Mouse (Mus musculus) CH12.LX (cell line): ENCODE data around the gene Atp6v0b. TPM values are rescaled to one million over a fixed set of nuclear protein-coding genes. Genes with fewer than 3 reads are reported as not detected.

ENCODE experiments used
- DNase-seq: peaks from one replicate; pipeline ENCODE4 v3.0.0-alpha.2; 2013; ENCODE audit errors: extremely low read depth
- H3K27ac ChIP-seq: 2 replicates; pipeline ENCODE4 v1.5.1; 2012; ENCODE audit warnings: low read depth, mild to moderate bottlenecking, control low read depth, moderate library complexity; ENCODE audit not compliant: insufficient read depth
- H3K27me3 ChIP-seq: replicated peaks from 2 replicates; pipeline ENCODE3; 2012; ENCODE audit warnings: inconsistent platforms
- H3K36me3 ChIP-seq, 2 experiments: replicated peaks in 1 of 2; 2 replicates each; pipeline versions ENCODE3 to v1.6.1; 2012; ENCODE audit warnings: inconsistent platforms in 1 of 2, low read length in 1 of 2, mild to moderate bottlenecking in 1 of 2, mixed read lengths in 1 of 2, moderate library complexity in 1 of 2; ENCODE audit not compliant: control insufficient read depth in 1 of 2, insufficient read depth in 1 of 2
- H3K4me1 ChIP-seq, 2 experiments: 2 replicates each; pipeline ENCODE4 v1.6.1; 2012; ENCODE audit warnings: inconsistent platforms in 1 of 2, moderate library complexity in 1 of 2; ENCODE audit not compliant: insufficient read depth in 2 of 2, control insufficient read depth in 1 of 2
- H3K4me2 ChIP-seq: 2 replicates; pipeline ENCODE4 v1.6.1; 2012; ENCODE audit warnings: low read depth, mild to moderate bottlenecking, control low read depth; ENCODE audit not compliant: poor library complexity, insufficient read depth, severe bottlenecking
- H3K4me3 ChIP-seq, 3 experiments: fragments of 150-350 bp in 1 of 3; sonication (generic) in 1 of 3; replicated peaks in 1 of 3; 2 replicates each; pipeline versions ENCODE3 to v1.5.1; 2011 to 2012; ENCODE audit warnings: low read depth in 2 of 3, low read length in 2 of 3, mild to moderate bottlenecking in 2 of 3, moderate library complexity in 2 of 3, control low read depth in 1 of 3, improper control_type of control experiment in 1 of 3, inconsistent platforms in 1 of 3, mixed read lengths in 1 of 3; ENCODE audit not compliant: poor library complexity in 1 of 3
- H3K79me2 ChIP-seq: replicated peaks from 2 replicates; pipeline ENCODE4 v1.6.1; 2012; ENCODE audit warnings: mild to moderate bottlenecking, moderate library complexity; ENCODE audit not compliant: control insufficient read depth, poor library complexity, insufficient read depth, severe bottlenecking; ENCODE audit errors: extremely low read depth
- H3K9ac ChIP-seq: 2 replicates; pipeline ENCODE4 v1.6.1; 2012; ENCODE audit warnings: low read depth, mild to moderate bottlenecking, control low read depth, moderate library complexity; ENCODE audit not compliant: insufficient read depth
- H3K9me3 ChIP-seq: replicated peaks from 2 replicates; pipeline ENCODE3; 2012; ENCODE audit warnings: low read length, inconsistent platforms, mixed read lengths
- BHLHE40 ChIP-seq: IDR thresholded peaks from 2 replicates; pipeline ENCODE4 v1.6.1; 2011; ENCODE audit warnings: mild to moderate bottlenecking, low read depth, low read length, improper control_type of control experiment
- CHD1 ChIP-seq: IDR thresholded peaks from 2 replicates; pipeline ENCODE4 v1.6.1; 2012; ENCODE audit warnings: low read depth, low read length, improper control_type of control experiment, inconsistent platforms
- E2F4 ChIP-seq: IDR thresholded peaks from 2 replicates; pipeline ENCODE4 v1.6.1; 2011; ENCODE audit warnings: low read depth, low read length, improper control_type of control experiment; ENCODE audit not compliant: insufficient replicate concordance
- ELF1 ChIP-seq: IDR thresholded peaks from 2 replicates; pipeline ENCODE4 v1.6.1; 2014; ENCODE audit warnings: low read depth, mild to moderate bottlenecking, inconsistent platforms, low read length, improper control_type of control experiment
- ETS1 ChIP-seq: conservative IDR thresholded peaks from 2 replicates; pipeline ENCODE4 v1.6.1; 2012; ENCODE audit warnings: low read depth, mild to moderate bottlenecking, inconsistent platforms, low read length, improper control_type of control experiment, moderate library complexity
- GABPA ChIP-seq: IDR thresholded peaks from 2 replicates; pipeline ENCODE4 v1.6.1; 2012; ENCODE audit warnings: low read depth, low read length, improper control_type of control experiment, inconsistent platforms; ENCODE audit not compliant: insufficient replicate concordance
- JUN ChIP-seq: IDR thresholded peaks from 2 replicates; pipeline ENCODE4 v1.6.1; 2011; ENCODE audit warnings: low read depth, mild to moderate bottlenecking, low read length, improper control_type of control experiment, moderate library complexity; ENCODE audit not compliant: insufficient read depth
- MAFK ChIP-seq: IDR thresholded peaks from 2 replicates; pipeline ENCODE4 v1.6.1; 2011; ENCODE audit warnings: low read length, improper control_type of control experiment; ENCODE audit not compliant: insufficient replicate concordance
- MAX ChIP-seq: IDR thresholded peaks from 2 replicates; pipeline ENCODE4 v1.6.1; 2011; ENCODE audit warnings: low read length, improper control_type of control experiment
- MYC ChIP-seq: IDR thresholded peaks from 2 replicates; pipeline ENCODE4 v1.6.1; 2011; ENCODE audit warnings: low read depth, mild to moderate bottlenecking, improper control_type of control experiment, low read length
- NRF1 ChIP-seq: IDR thresholded peaks from 2 replicates; pipeline ENCODE4 v1.6.1; 2014; ENCODE audit warnings: low read depth, mild to moderate bottlenecking, inconsistent platforms, low read length, improper control_type of control experiment, moderate library complexity
- PAX5 ChIP-seq: IDR thresholded peaks from 2 replicates; pipeline ENCODE4 v1.6.1; 2012; ENCODE audit warnings: low read length, inconsistent platforms, mixed read lengths
- RAD21 ChIP-seq: IDR thresholded peaks from 2 replicates; pipeline ENCODE4 v1.6.1; 2011; ENCODE audit warnings: low read depth, mild to moderate bottlenecking, low read length, improper control_type of control experiment, moderate library complexity
- SMC3 ChIP-seq: IDR thresholded peaks from 2 replicates; pipeline ENCODE4 v1.6.1; 2011; ENCODE audit warnings: low read depth, low read length, improper control_type of control experiment
- TCF12 ChIP-seq: IDR thresholded peaks from 2 replicates; pipeline ENCODE4 v1.6.1; 2014; ENCODE audit warnings: low read depth, mild to moderate bottlenecking, inconsistent platforms, low read length, improper control_type of control experiment
- USF1 ChIP-seq: IDR thresholded peaks from 2 replicates; pipeline ENCODE4 v1.6.1; 2014; ENCODE audit warnings: low read depth, mild to moderate bottlenecking, inconsistent platforms, low read length, improper control_type of control experiment
- USF2 ChIP-seq: conservative IDR thresholded peaks from 2 replicates; pipeline ENCODE4 v1.6.1; 2011; ENCODE audit warnings: low read depth, low read length, improper control_type of control experiment
- ZNF384 ChIP-seq: IDR thresholded peaks from 2 replicates; pipeline ENCODE4 v1.6.1; 2012; ENCODE audit warnings: low read depth, low read length, improper control_type of control experiment, inconsistent platforms
- dilution Hi-C: fragments of 300-500 bp; cut with MboI; formaldehyde crosslinking; loops from 2 replicates; pipeline ENCODE4 v1.14.3; 2020; ENCODE audit warnings: low sequenced_read_pairs; ENCODE audit not compliant: extremely low pct_unique_long_range_greater_than_20kb, extremely low pct_ligation_motif_present
- in situ Hi-C: fragments of 300-500 bp; cut with MboI; formaldehyde crosslinking; loops from 3 replicates; pipeline ENCODE4 v1.14.3; 2019; ENCODE audit warnings: low sequenced_read_pairs, low pct_ligation_motif_present, low pct_unique_long_range_greater_than_20kb, mixed read lengths
- polyA plus RNA-seq: library from polyadenylated mRNA; unstranded; fragments of >175 nt; gene quantifications from 2 replicates; pipeline ENCODE4 v1.2.1, GENCODE M21; 2012; ENCODE audit warnings: low read depth; ENCODE audit not compliant: insufficient read length
- total RNA-seq, 2 experiments: library from RNA; depleted of rRNA; stranded (reverse); fragments of 300-350 nt in 1 of 2; fragments of >200 nt in 1 of 2; gene quantifications; 2 replicates each; pipeline ENCODE4 v1.2.3; 2012 to 2014

Atp6v0b gene
- total and polyA plus RNA-seq, 3 experiments = 176 to 202 (median 186) TPM

DNA sequence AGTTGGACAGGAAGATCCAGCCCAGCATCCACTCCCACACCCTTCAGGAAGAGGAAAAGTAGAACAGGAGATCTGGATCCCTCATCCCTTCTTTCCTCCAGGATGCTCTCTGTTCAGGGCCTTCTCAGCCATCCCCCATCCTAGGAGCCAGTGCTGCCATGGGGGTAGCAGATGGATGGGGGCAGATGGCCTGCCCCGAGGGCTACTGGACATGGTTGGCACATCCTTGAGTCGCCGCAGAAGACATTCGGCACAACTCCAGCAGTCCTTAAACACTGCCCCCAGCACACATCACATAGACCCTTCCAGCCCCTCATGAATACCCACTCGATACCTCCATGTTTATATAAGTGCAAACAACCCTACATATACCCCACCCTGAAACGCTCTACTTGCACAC lies 8.9 kb upstream of the Atp6v0b start:
- peaks cover 56 to 77% of the 10 kb centered on the region in 2 experiments for H3K36me3 ChIP-seq
- H3K4me1 ChIP-seq = peaks cover 1 to 16% of the 10 kb centered on the region in 2 experiments; a peak in 3 of 4 replicates
- in situ Hi-C loops (no loop called here), dilution Hi-C loops (no loop called here)
- H3K79me2 ChIP-seq = peaks cover 5% of the 10 kb centered on the region; the same call in 1 of the 2 replicates
- H3K27me3 ChIP-seq = no peaks in the 10 kb centered on the region
- no peaks in the 10 kb centered on the region for H3K9me3 ChIP-seq
- H3K27ac ChIP-seq = no peak overlapping the region
- TF ChIP-seq NRF1 (no peak), ELF1 (no peak), RAD21 (no peak), TCF12 (no peak), ZNF384 (no peak), PAX5 (no peak), ETS1 (no peak), CHD1 (no peak), USF2 (no peak), MYC (no peak), SMC3 (no peak), MAFK (no peak), E2F4 (no peak), JUN (no peak), BHLHE40 (no peak), GABPA (no peak)
- no peak overlapping the region for H3K9ac ChIP-seq
- H3K4me2 ChIP-seq = no peak overlapping the region
- H3K4me3 ChIP-seq = no peak overlapping the region
- DNase-seq = no peak

DNA sequence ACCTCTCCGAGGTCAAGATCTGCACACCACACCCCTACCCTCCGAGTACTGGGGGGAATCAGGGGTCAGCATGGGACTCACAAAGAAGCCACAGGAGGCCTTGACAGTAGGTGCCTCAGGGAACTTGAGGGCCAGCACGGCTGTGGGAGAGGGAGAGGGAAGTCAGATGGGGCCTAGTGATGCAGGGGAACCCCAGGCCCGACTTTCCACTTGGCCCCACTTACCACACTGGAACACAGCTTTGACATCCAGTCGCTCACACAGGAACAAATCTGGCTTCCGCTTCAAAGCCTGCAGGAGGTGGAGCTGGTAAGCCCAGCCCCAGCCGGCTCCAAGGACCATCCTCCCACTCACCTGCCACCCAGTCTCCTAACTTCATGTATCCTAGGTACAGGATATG lies 8.2 kb upstream of the Atp6v0b start:
- peaks cover 7% of the 10 kb centered on the region; the same call in 1 of the 2 replicates for H3K79me2 ChIP-seq
- TF ChIP-seq USF1 (no peak), SMC3 (no peak), E2F4 (no peak), MAX (no peak), MYC (no peak)
- TF ChIP-seq, all 38 proteins: peak for 0
- in situ Hi-C loops (no loop called here), dilution Hi-C loops (no loop called here)
- H3K9me3 ChIP-seq = no peaks in the 10 kb centered on the region
- no peak overlapping the region for H3K4me3 ChIP-seq
- H3K27ac ChIP-seq = no peak overlapping the region
- peaks cover 51 to 77% of the 10 kb centered on the region in 2 experiments for H3K36me3 ChIP-seq
- H3K4me1 ChIP-seq = peaks cover 5 to 22% of the 10 kb centered on the region in 2 experiments
- no peaks in the 10 kb centered on the region for H3K27me3 ChIP-seq
- no peak overlapping the region for H3K4me2 ChIP-seq
- no peak overlapping the region for H3K9ac ChIP-seq
- DNase-seq = no peak
